Mouse (Mus musculus) monocyte, adult 59 days (primary cell): ENCODE measurements around the gene Adamts8. TPM values are rescaled to one million over a fixed set of nuclear protein-coding genes. Genes with fewer than 3 reads are reported as not detected.

ENCODE experiments used
- total RNA-seq, 2 experiments: library from RNA; stranded (reverse); gene quantifications; one replicate each; pipeline ENCODE4 v1.2.4; 2023

Gene Adamts8
- total RNA-seq, result not detected

GRCm38 (mm10) chr9:30942512-30943313 is at the start of gene Adamts8:
Gene Adamts8, plus strand, starts transcription at chr9:30942562.

DNA sequence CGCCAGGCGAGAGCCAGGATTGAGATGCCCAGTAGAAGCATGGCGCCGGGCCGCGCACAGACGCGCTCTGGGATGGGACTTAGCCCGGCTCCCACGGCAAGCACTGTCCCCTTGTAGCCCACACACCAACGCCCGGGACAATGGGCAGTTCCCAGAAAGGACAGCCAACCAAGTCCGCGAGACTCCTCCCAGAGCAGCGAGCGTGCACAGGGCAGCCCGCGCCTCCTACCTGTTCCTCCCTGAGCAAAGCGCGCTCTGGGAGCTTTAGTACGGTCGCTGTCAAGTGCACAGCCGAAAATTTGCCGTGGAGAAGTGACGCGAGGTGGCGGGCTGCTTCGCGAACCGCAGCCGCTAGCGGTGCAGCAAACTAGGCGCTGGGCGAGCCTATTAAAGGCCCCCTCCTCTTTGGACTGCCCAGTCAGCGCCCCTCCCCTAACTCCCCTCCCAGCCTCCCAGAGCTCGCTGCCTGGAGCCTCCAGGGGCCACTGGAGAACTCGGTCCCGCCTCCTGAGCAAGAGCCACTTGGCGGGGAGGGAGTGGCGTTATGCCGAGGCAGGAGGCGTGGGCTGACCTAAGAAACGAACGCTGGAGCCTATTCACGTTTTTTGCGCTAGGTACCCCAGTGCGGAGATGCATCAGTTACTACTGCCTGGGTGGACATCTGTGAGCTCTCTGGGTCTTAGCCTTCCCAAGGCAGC is 20.0 kb upstream of the Adamts8 start, which contains the start of gene Adamts15:
TSS of gene Adamts15 (minus strand) at position 256 of the 698 bp plus-strand sequence.

Other genes starting within 250 kb of the Adamts8 start
- gene Adamts15, start 20.1 kb upstream of the Adamts8 start, total RNA-seq, result under 1 TPM in 1 of 2 experiments, not detected in 1; 0.09 TPM
- 10 to 100 TPM; 37.0 to 41.3 TPM for gene Zbtb44, start 88.1 kb downstream of the Adamts8 start, total RNA-seq
- gene St14, start 189.3 kb downstream of the Adamts8 start, total RNA-seq, result 1 to 10 TPM; 2.4 to 2.5 TPM